Mouse (Mus musculus) E14TG2a.4 (cell line): ENCODE measurements around the gene Clic3.

Experiments used
- H3K27me3 ChIP-seq: 2 replicates; pipeline ENCODE4 v1.6.1; 2014; ENCODE audit warnings: low read length, control low read depth; ENCODE audit not compliant: insufficient read depth
- H3K36me3 ChIP-seq: 2 replicates; pipeline ENCODE4 v1.6.1; 2014; ENCODE audit warnings: low read length, control low read depth; ENCODE audit not compliant: insufficient read depth
- H3K4me1 ChIP-seq: replicated peaks from 2 replicates; pipeline ENCODE4 v1.6.1; 2014; ENCODE audit warnings: low read depth, low read length, control low read depth
- H3K4me3 ChIP-seq: replicated peaks from 2 replicates; pipeline ENCODE4 v1.5.1; 2014; ENCODE audit warnings: mild to moderate bottlenecking, low read length
- H3K9me3 ChIP-seq: 2 replicates; pipeline ENCODE4 v1.6.1; 2014; ENCODE audit warnings: low read length, control low read depth
- CTCF ChIP-seq: conservative IDR thresholded peaks from 2 replicates; pipeline ENCODE4 v1.5.1; 2014; ENCODE audit warnings: low read length
- NANOG ChIP-seq: IDR thresholded peaks from 2 replicates; pipeline ENCODE4 v1.6.1; 2014; ENCODE audit warnings: borderline replicate concordance, low read length, mixed read lengths
- POU5F1 ChIP-seq: IDR thresholded peaks from 2 replicates; pipeline ENCODE4 v1.6.1; 2014; ENCODE audit warnings: low read length, borderline replicate concordance

The Clic3 gene

DNA sequence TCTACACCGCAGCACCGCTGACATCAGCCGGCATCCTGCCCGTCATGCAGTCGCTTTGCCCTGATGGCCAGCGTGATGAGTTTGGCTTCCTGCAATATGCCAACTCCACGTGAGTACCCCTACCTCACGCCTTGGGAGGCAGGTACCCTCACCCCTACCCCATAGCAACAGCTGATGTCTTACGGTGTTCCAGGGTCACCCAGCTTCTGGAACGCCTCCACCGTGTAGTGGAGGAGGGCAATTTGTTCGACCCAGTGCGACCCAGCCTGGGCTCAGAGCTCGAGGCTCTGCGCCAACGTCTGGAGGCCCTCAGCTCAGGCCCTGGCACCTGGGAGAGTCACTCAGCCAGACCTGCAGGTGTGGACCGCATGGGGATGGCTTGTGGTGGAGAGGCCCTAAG lies 23.5 kb upstream of the Clic3 start:
- H3K36me3 ChIP-seq, result peaks cover 9% of the 10 kb centered on the region; the same call in 1 of the 2 replicates
- peaks cover 28% of the 10 kb centered on the region for H3K4me1 ChIP-seq
- TF ChIP-seq NANOG, result no peak
- no peak for TF ChIP-seq CTCF
- no peak for TF ChIP-seq POU5F1
- no peak overlapping the region for H3K4me3 ChIP-seq
- H3K9me3 ChIP-seq, result no peaks in the 10 kb centered on the region
- H3K27me3 ChIP-seq, result peaks cover 55% of the 10 kb centered on the region

DNA sequence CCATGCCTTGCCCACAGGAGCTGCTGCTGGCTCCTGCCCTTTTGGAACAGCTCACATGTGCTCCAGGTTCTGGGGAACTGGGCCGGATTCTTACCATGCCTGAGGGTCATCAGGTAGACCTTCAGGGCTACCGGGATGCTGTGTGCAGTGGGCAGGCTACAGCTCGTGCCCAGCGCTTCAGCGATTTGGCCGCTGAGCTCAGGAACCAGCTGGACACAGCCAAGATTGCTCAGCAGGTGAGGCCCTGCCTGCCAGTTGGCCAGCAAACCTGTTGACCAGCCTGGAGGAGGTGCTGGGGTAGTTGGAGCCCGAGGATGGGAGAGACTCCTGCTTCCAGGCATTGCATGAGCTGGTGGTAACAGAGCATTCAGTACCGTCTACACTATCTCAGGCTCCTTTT lies 22.3 kb upstream of the Clic3 start:
- Histone ChIP-seq H3K27me3 (peaks cover 50% of the 10 kb centered on the region), H3K4me3 (no peak overlapping the region), H3K9me3 (no peaks in the 10 kb centered on the region), H3K4me1 (peaks cover 29% of the 10 kb centered on the region), H3K36me3 (peaks cover 15% of the 10 kb centered on the region)
- no peak for TF ChIP-seq POU5F1
- no peak for TF ChIP-seq CTCF
- TF ChIP-seq NANOG, result no peak

DNA sequence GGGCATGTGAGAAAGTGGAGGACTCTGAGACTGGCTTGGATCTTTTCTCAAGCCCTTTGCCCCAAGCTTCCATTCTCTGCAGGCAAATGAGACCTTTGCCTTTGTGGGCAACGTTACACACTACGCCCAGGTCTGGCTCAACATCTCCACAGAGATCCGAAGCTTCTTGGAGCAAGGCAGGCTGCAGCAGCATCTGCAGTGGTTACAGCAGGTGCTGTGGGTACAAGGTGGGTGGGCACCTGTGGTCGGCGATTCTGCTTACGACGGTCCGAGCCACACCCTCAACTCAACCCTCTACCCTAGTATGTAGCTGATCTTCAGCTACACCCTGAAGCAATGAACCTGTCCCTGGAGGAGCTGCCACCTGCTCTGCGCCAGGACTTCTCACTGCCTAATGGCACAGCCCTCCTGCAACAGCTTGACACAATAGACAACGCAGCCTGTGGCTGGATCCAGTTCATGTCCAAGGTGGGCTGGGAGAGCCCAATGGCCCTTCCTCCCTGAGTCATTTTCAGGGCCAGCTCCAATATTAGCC lies 20.3 kb upstream of the Clic3 start:
- Histone ChIP-seq H3K9me3 (no peaks in the 10 kb centered on the region), H3K4me3 (no peak overlapping the region), H3K4me1 (peaks cover 32% of the 10 kb centered on the region), H3K27me3 (peaks cover 43% of the 10 kb centered on the region), H3K36me3 (peaks cover 15% of the 10 kb centered on the region)
- TF ChIP-seq NANOG, result no peak
- TF ChIP-seq CTCF, result no peak
- TF ChIP-seq POU5F1, result no peak

DNA sequence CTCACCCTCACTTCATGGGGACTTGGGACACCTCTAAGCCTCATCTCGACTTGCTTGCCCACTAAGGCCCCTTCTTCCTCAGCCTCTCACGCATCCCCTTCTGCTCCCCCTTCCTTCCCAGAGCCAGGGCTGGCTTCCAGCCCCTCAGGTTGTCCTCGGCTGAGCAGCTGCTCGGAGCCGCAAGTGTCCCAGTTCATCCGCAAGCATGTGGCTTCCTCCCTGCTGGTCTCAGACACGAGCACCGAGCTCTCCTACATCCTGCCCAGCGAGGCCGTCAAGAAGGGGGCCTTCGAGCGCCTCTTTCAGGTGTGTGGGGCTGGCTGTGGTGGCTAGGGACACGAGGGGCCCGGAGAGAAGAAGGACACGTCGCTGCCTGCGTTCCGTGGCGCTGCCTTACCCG lies 15.6 kb upstream of the Clic3 start:
- TF ChIP-seq NANOG, result no peak
- TF ChIP-seq CTCF, result no peak
- TF ChIP-seq POU5F1, result no peak
- H3K4me3 ChIP-seq, result peak overlapping the region; percentile 37
- peaks cover 47% of the 10 kb centered on the region for H3K4me1 ChIP-seq
- H3K36me3 ChIP-seq, result peaks cover 31% of the 10 kb centered on the region
- no peaks in the 10 kb centered on the region for H3K9me3 ChIP-seq
- H3K27me3 ChIP-seq, result peaks cover 34% of the 10 kb centered on the region

DNA sequence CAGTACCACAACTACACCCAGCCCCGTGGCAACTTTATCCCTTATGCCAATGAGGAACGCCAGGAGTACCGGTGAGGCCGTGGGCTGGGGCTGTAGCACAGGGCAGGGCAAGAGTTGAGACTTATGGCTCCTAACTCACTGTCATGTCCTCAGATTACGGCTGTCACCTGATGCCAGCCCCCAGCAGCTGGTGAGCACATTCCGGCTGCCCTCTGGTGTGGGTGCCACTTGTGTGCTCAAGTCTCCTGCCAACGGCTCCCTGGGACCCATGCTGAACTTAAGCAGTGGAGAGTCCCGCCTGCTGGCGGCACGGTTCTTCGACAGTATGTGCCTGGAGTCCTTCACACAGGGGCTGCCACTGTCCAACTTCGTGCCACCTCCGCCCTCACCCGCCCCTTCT lies 14.0 kb upstream of the Clic3 start:
- TF ChIP-seq CTCF (no peak), POU5F1 (no peak), NANOG (no peak)
- H3K27me3 ChIP-seq, result peaks cover 36% of the 10 kb centered on the region
- H3K36me3 ChIP-seq, result peaks cover 22% of the 10 kb centered on the region
- no peaks in the 10 kb centered on the region for H3K9me3 ChIP-seq
- H3K4me1 ChIP-seq, result peaks cover 51% of the 10 kb centered on the region
- H3K4me3 ChIP-seq, result no peak overlapping the region

DNA sequence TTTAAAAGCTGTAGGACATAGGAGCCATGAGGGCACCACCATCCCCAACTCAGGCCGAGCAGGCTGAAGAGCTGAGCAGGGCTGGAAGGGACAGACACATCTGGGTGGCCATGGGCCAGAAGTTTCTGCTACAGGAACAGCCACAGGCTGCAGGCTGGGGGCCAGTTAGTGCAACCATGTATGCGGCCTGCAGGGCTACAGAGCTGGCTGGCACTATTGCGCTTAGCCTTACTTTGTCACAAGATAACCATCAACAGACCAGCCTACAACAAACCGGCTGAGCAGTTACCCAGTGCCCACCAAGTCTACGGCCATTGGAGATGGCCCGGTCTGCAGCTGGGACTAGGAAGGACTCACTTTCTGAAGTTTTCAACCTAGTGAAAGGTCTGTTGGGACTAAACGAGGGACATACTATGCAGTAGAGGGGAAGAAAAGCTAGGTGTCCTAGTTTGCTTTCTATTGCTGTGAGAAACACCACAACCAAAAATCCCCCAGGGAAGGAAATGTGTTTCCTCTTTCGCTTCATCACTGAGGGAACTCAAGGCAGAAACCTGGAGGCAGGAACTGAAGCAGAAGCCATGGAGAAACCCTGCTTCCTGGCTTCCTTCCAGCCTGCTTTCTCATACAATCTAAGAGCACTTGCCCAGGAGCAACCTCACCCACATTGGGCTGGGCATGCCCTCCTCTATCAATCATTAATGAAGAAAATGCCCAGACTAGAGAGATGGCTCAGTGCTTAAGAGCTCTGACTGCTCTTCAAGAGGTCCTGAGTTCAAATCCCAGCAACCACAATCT lies 5.6 kb upstream of the Clic3 start:
- peaks cover 18% of the 10 kb centered on the region for H3K4me1 ChIP-seq
- H3K9me3 ChIP-seq, result no peaks in the 10 kb centered on the region
- TF ChIP-seq CTCF, result no peak
- TF ChIP-seq NANOG, result no peak
- no peak overlapping the region for H3K4me3 ChIP-seq
- H3K36me3 ChIP-seq, result no peaks in the 10 kb centered on the region; the same call in 1 of the 2 replicates
- H3K27me3 ChIP-seq, result peaks cover 14% of the 10 kb centered on the region

DNA sequence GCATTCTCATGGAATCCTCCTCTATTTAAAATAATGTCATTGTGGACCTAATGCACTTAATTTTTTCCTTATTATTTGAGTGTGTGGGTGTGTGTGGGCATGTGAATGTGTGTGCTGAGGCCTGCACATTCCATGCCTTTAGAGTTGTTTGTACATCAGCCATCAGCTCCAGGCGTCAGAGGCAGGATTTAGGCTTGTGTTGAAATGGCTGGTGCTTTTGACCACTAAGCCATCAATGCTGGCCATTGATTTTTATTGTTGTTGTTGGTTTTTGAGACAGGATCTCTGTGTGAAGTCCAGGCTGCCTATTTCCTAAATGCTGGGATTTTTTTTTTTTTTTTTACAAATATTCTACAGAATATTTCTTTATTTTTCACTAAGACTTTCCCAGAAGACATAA lies 3.7 kb upstream of the Clic3 start:
- Histone ChIP-seq H3K9me3 (no peaks in the 10 kb centered on the region), H3K27me3 (peaks cover 19% of the 10 kb centered on the region), H3K4me1 (peaks cover 17% of the 10 kb centered on the region), H3K4me3 (no peak overlapping the region), H3K36me3 (no peaks in the 10 kb centered on the region; the same call in 1 of the 2 replicates)
- TF ChIP-seq POU5F1 (no peak), CTCF (no peak), NANOG (no peak)

DNA sequence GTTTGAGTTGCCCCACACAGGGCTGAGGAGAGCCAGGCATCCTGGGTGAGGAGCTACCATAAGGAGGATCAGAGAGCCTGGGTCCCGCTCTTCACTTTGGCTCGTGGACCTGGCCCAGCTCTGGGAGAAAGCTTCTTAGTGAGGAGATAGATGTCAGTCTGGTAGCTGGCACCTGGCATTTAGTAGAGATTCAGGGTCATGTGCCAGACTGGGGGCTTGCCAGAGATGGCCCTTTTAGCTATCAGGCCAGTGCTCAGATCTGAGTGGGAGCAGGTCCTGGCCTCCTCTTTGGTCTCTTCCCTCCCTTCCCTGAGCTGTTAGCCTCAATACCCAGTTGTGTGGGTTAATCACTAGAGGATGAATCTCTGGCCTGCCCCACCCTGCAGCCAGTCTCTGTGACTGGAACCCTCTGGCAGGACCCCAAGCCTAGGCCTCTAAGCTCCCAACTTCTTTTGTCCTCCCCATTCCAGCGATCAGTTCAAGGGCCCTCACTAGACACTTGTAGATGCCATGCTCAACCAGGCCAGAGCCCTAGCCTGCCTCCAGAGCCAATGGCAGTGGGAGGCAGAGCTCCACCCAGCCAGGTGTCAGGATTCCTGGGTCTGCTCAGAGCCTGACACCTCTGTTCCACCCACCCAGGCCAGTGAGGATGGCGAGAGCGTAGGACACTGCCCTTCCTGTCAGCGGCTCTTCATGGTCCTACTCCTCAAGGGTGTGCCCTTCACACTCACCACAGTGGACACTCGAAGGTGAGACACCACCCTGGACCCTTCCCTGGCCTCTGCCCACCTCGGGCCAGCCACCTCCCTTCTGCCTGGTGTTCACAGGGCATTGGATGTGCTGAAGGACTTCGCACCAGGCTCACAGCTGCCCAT lies 621 bp downstream of the Clic3 start:
- no peaks in the 10 kb centered on the region for H3K36me3 ChIP-seq
- H3K4me3 ChIP-seq, result no peak overlapping the region
- TF ChIP-seq POU5F1 (no peak), NANOG (no peak), CTCF (no peak)
- H3K9me3 ChIP-seq, result no peaks in the 10 kb centered on the region
- H3K4me1 ChIP-seq, result peaks cover 48% of the 10 kb centered on the region
- H3K27me3 ChIP-seq, result peaks cover 33% of the 10 kb centered on the region
